Mouse (Mus musculus) olfactory bulb, adult 2 months (tissue): ENCODE results near the gene Mrc1.

ENCODE experiments used
- CTCF ChIP-seq: fragments of 200-500 bp; IDR thresholded peaks from 2 replicates; pipeline ENCODE4 v1.5.1; 2012; ENCODE audit warnings: low read depth, mild to moderate bottlenecking, low read length, moderate library complexity; ENCODE audit not compliant: insufficient read depth
- POLR2A ChIP-seq: fragments of 200-500 bp; IDR thresholded peaks from 2 replicates; pipeline ENCODE4 v1.6.1; 2012; ENCODE audit warnings: mild to moderate bottlenecking, low read depth, low read length, moderate library complexity; ENCODE audit not compliant: insufficient read depth

GRCm38 (mm10) chr2:14229979-14230378 is 787 bp downstream of the Mrc1 start:
- TF ChIP-seq POLR2A (no peak), CTCF (no peak)
